Mouse (Mus musculus): ENCODE measurements around the gene Peg12. TPM values are rescaled to one million over a fixed set of nuclear protein-coding genes. Genes with fewer than 3 reads are reported as not detected.

Peg12 gene
- polyA plus RNA-seq, 1 experiment: 3.7 TPM

DNA sequence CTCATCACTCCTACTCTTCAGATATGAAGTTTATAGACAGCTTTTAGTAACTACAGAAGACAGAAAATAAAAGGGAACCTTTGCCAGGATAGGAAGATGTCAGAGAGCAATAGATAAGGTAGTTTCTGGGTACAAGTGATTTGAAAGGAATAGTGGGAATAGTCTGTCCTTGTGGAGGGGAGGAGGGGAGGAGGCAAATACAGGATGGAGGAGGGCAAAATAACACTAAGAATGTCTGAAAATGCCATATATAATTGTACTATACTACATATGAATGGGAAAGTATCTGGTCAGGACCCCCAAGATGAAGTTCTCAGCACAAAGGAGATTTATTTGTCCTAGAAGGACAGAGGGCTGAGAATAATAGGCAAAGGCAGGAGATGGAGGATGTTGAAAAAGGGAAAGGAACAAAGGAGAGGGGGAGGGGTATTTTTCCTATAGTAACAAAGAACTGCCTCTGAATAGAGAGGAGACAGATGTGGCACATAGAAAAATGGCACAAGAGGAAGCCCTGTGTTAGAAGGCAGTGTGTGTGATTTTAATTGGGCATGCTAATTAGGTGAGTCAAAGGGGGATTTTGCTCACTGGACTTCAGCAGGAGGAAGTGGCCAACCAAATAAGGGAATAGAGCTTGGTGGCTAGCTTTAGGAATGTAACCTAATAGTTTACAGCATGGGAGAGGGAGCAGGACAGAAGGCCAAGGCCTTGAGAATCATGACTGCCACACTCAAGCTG is 18.7 kb downstream of the Peg12 start:
- Histone ChIP-seq H3K9ac (ENCODE audit: low read depth, poor library complexity, severe bottlenecking) (no peak overlapping the region), H3K27ac (ENCODE audit: insufficient read depth, low read length) (no peak overlapping the region), H3K27me3 (ENCODE audit: control insufficient read depth, insufficient read depth, low read length, poor library complexity, severe bottlenecking) (peaks cover 2% of the 10 kb centered on the region; the same call in 1 of the 2 replicates), H3K9me3 (replicated peaks; ENCODE audit: control insufficient read depth, insufficient read depth, low read length, poor library complexity, severe bottlenecking) (no peaks in the 10 kb centered on the region), H3K4me3 (ENCODE audit: low read depth, low read length) (no peak overlapping the region), H3K36me3 (ENCODE audit: control insufficient read depth, insufficient read depth, low read length, poor library complexity, severe bottlenecking) (no peaks in the 10 kb centered on the region), H3K4me1 (ENCODE audit: control insufficient read depth, insufficient read depth, low read length) (no peaks in the 10 kb centered on the region)
- TF ChIP-seq POLR2A (IDR thresholded peaks at IDR 0.05; ENCODE audit: insufficient read depth, low read length) (no peak), CTCF (IDR thresholded peaks at IDR 0.05; ENCODE audit: low read depth, low read length) (no peak), EP300 (IDR thresholded peaks at IDR 0.05; ENCODE audit: insufficient read depth, low read depth, low read length) (no peak)

DNA sequence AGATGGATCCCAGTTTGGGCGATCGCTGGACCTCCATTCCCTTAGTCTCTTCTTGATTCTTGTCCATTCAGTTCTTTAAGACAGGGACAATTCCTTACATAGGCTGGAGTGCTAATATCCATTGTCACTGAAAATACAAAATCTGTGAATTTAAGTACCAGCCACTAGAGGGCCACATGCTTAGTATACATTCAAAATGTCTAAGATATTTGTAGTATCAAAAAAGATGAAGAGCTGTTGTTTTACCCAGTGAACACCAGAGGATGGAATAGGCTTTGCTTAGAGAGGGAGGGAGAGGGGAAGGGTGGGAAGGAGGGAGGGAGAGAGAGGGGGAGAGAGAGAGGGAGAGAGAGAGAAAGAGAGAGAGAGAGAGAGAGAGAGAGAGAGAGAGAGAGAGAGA is 27.9 kb downstream of the Peg12 start:
- Histone ChIP-seq H3K27me3 (ENCODE audit: control insufficient read depth, insufficient read depth, low read length, poor library complexity, severe bottlenecking) (no peaks in the 10 kb centered on the region; the same call in 1 of the 2 replicates), H3K4me1 (ENCODE audit: control insufficient read depth, insufficient read depth, low read length) (no peaks in the 10 kb centered on the region), H3K9me3 (replicated peaks; ENCODE audit: control insufficient read depth, insufficient read depth, low read length, poor library complexity, severe bottlenecking) (no peaks in the 10 kb centered on the region), H3K27ac (ENCODE audit: insufficient read depth, low read length) (no peak overlapping the region), H3K36me3 (ENCODE audit: control insufficient read depth, insufficient read depth, low read length, poor library complexity, severe bottlenecking) (no peaks in the 10 kb centered on the region), H3K9ac (ENCODE audit: low read depth, poor library complexity, severe bottlenecking) (no peak overlapping the region), H3K4me3 (ENCODE audit: low read depth, low read length) (no peak overlapping the region)
- TF ChIP-seq EP300 (IDR thresholded peaks at IDR 0.05; ENCODE audit: insufficient read depth, low read depth, low read length) (no peak), CTCF (IDR thresholded peaks at IDR 0.05; ENCODE audit: low read depth, low read length) (no peak), POLR2A (IDR thresholded peaks at IDR 0.05; ENCODE audit: insufficient read depth, low read length) (no peak)

DNA sequence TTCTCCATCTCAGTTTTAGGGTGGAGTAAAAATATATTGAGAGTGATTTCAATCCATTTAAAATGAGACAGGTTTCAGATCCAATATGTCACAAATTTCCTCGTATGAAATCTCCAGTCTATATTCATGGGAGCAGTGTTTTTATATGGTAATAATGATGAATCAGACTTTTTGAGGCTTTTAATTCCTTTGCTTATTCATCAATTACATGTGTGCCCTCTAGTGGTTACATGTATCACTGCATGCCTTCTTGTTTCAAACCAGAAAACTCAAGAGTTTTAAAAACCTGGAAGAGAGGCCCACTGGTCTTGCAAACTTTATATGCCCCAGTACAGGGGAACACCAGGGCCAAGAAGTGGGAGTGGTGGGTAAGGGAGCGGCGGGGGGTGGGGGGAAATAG is 31.1 kb downstream of the Peg12 start:
- TF ChIP-seq EP300 (IDR thresholded peaks at IDR 0.05; ENCODE audit: insufficient read depth, low read depth, low read length) (no peak), POLR2A (IDR thresholded peaks at IDR 0.05; ENCODE audit: insufficient read depth, low read length) (no peak), CTCF (IDR thresholded peaks at IDR 0.05; ENCODE audit: low read depth, low read length) (no peak)
- Histone ChIP-seq H3K4me1 (ENCODE audit: control insufficient read depth, insufficient read depth, low read length) (no peaks in the 10 kb centered on the region), H3K27ac (ENCODE audit: insufficient read depth, low read length) (no peak overlapping the region), H3K9me3 (replicated peaks; ENCODE audit: control insufficient read depth, insufficient read depth, low read length, poor library complexity, severe bottlenecking) (no peaks in the 10 kb centered on the region), H3K36me3 (ENCODE audit: control insufficient read depth, insufficient read depth, low read length, poor library complexity, severe bottlenecking) (no peaks in the 10 kb centered on the region), H3K4me3 (ENCODE audit: low read depth, low read length) (no peak overlapping the region), H3K27me3 (ENCODE audit: control insufficient read depth, insufficient read depth, low read length, poor library complexity, severe bottlenecking) (no peaks in the 10 kb centered on the region; the same call in 1 of the 2 replicates), H3K9ac (ENCODE audit: low read depth, poor library complexity, severe bottlenecking) (no peak overlapping the region)

DNA sequence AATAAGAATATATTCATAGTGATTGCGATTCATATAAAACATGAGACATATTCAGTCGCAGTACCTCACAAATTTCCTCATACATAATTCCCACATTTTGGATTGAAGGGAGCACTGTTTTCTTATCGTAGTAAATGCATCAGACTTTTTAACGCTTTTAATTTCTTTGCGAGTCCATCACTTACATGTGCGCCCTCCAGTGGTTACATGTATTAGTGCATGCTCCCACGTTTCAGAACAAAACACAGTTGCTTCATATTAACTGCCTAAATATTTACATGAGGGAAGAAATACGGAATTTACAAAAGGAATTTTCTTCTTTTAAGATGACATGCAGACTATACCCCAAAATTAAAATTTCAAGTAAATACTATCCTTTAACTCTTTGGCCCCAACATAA is 36.0 kb downstream of the Peg12 start:
- TF ChIP-seq EP300 (IDR thresholded peaks at IDR 0.05; ENCODE audit: insufficient read depth, low read depth, low read length): no peak
- TF ChIP-seq POLR2A (IDR thresholded peaks at IDR 0.05; ENCODE audit: insufficient read depth, low read length): no peak
- no peak for TF ChIP-seq CTCF (IDR thresholded peaks at IDR 0.05; ENCODE audit: low read depth, low read length)
- Histone ChIP-seq H3K4me1 (ENCODE audit: control insufficient read depth, insufficient read depth, low read length) (no peaks in the 10 kb centered on the region), H3K9ac (ENCODE audit: low read depth, poor library complexity, severe bottlenecking) (no peak overlapping the region), H3K27ac (ENCODE audit: insufficient read depth, low read length) (no peak overlapping the region), H3K36me3 (ENCODE audit: control insufficient read depth, insufficient read depth, low read length, poor library complexity, severe bottlenecking) (no peaks in the 10 kb centered on the region), H3K4me3 (ENCODE audit: low read depth, low read length) (no peak overlapping the region), H3K9me3 (replicated peaks; ENCODE audit: control insufficient read depth, insufficient read depth, low read length, poor library complexity, severe bottlenecking) (no peaks in the 10 kb centered on the region), H3K27me3 (ENCODE audit: control insufficient read depth, insufficient read depth, low read length, poor library complexity, severe bottlenecking) (no peaks in the 10 kb centered on the region; the same call in none of the 2 replicates)

DNA sequence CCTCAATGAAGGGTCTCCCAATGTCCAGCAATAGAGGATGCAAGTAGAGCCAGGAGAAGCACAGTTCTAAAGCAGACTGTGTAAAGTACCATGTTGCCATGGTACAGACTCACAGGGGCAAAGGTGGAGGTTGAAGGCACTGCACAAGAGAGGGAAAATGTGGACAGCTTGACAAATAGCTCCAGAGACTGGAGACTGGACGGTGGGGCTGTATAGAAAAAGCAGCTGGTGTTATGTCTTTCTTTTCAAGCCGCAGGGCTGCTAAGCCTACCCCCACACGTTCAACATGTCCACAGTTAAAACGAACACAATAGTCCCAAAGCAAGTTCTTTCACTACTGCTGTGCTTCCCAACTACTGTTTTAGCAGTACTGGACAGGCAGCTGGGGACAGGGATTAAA is 41.1 kb downstream of the Peg12 start:
- TF ChIP-seq EP300 (IDR thresholded peaks at IDR 0.05; ENCODE audit: insufficient read depth, low read depth, low read length) (no peak), CTCF (IDR thresholded peaks at IDR 0.05; ENCODE audit: low read depth, low read length) (no peak), POLR2A (IDR thresholded peaks at IDR 0.05; ENCODE audit: insufficient read depth, low read length) (no peak)
- H3K27me3 ChIP-seq (ENCODE audit: control insufficient read depth, insufficient read depth, low read length, poor library complexity, severe bottlenecking): no peaks in the 10 kb centered on the region; the same call in 1 of the 2 replicates
- no peak overlapping the region for H3K4me3 ChIP-seq (ENCODE audit: low read depth, low read length)
- H3K4me1 ChIP-seq (ENCODE audit: control insufficient read depth, insufficient read depth, low read length): no peaks in the 10 kb centered on the region
- H3K27ac ChIP-seq (ENCODE audit: insufficient read depth, low read length): no peak overlapping the region
- no peak overlapping the region for H3K9ac ChIP-seq (ENCODE audit: low read depth, poor library complexity, severe bottlenecking)
- no peaks in the 10 kb centered on the region for H3K36me3 ChIP-seq (ENCODE audit: control insufficient read depth, insufficient read depth, low read length, poor library complexity, severe bottlenecking)
- H3K9me3 ChIP-seq (replicated peaks; ENCODE audit: control insufficient read depth, insufficient read depth, low read length, poor library complexity, severe bottlenecking): no peaks in the 10 kb centered on the region; the same call in 1 of the 2 replicates

DNA sequence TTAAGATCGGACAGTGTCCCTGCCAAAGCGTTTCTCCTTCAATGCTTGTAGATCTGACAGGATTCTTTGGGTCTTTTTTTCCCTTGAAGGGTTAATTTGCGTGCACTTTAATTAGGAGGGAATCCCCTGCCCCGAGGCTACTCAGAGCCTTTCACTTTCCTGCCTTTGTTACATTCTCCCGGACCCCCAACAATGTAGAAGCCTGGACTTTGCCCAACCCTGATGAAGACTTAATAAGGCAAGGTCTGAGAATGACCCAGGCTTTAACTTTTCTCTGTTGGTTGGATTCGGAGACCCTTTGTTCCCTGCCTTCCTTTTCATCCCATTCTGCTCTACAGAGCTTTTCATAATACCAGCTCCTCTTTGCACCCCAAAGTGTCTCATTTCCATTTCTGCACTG is 43.7 kb downstream of the Peg12 start:
- Histone ChIP-seq H3K27me3 (ENCODE audit: control insufficient read depth, insufficient read depth, low read length, poor library complexity, severe bottlenecking) (no peaks in the 10 kb centered on the region), H3K4me3 (ENCODE audit: low read depth, low read length) (no peak overlapping the region), H3K9ac (ENCODE audit: low read depth, poor library complexity, severe bottlenecking) (no peak overlapping the region), H3K4me1 (ENCODE audit: control insufficient read depth, insufficient read depth, low read length) (no peaks in the 10 kb centered on the region), H3K9me3 (replicated peaks; ENCODE audit: control insufficient read depth, insufficient read depth, low read length, poor library complexity, severe bottlenecking) (no peaks in the 10 kb centered on the region; the same call in 1 of the 2 replicates), H3K27ac (ENCODE audit: insufficient read depth, low read length) (no peak overlapping the region), H3K36me3 (ENCODE audit: control insufficient read depth, insufficient read depth, low read length, poor library complexity, severe bottlenecking) (no peaks in the 10 kb centered on the region)
- no peak for TF ChIP-seq POLR2A (IDR thresholded peaks at IDR 0.05; ENCODE audit: insufficient read depth, low read length)
- TF ChIP-seq CTCF (IDR thresholded peaks at IDR 0.05; ENCODE audit: low read depth, low read length): no peak
- no peak for TF ChIP-seq EP300 (IDR thresholded peaks at IDR 0.05; ENCODE audit: insufficient read depth, low read depth, low read length)

Measured in ES-Bruce4 (cell line).